Mouse (Mus musculus): ENCODE measurements around the gene Gpsm3. TPM values are rescaled to one million over a fixed set of nuclear protein-coding genes. Genes with fewer than 3 reads are reported as not detected.

Gene Gpsm3
- polyA plus RNA-seq, 1 experiment from 2014 or later = 15.3 TPM

DNA sequence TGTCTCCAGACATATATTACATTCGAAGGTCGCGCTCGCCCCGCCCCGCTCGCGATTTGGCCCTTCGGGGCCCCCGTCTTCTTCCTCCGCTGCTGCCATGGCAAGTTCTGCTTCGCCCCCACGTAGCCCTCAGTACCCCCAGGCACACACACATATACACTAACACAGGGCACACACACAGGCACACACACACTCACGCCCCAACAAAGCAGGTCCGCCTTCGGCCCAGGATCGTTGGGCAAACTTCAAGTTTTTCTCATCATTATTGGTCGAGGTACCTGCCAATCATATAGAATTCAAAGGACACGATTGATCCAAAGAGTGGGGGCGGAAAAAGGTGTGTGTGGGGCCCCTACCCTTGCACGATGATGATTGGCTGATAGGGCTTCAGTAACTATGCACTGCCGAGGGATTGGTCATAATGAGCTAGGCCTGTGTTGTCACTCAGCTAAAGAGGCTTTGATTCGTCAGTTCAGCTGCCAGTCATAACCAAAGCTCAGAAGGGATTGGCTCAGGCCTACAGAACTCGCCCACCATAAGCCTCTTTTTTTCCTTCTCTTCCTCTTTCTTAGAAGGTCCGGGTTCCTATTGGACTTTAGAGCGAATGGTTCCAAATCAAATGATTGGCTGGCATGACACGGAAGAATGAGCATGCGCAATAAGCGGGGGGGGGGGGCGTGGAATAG lies 13.9 kb downstream of the Gpsm3 start, which contains the start of gene Rnf5:
Rnf5 (minus strand) TSS at position 316 of the 686 bp plus-strand sequence.
- H3K4me3 ChIP-seq (ENCODE audit: low read depth, low read length) = peak within 1 kb of the TSS; percentile 77
- H3K27ac ChIP-seq (ENCODE audit: low read length) = peak within 1 kb of the TSS; percentile 88
- H3K36me3 ChIP-seq (ENCODE audit: control insufficient read depth, insufficient read depth) = peaks cover 8% of the 10 kb centered on the region
- peak; percentile 89 for ATAC-seq (ENCODE audit: low read depth)
- H3K9me3 ChIP-seq (replicated peaks; ENCODE audit: control insufficient read depth, low read length) = no peaks in the 10 kb centered on the region
- peaks cover 46% of the 10 kb centered on the region for H3K4me1 ChIP-seq (ENCODE audit: control insufficient read depth, low read depth, low read length)
- WGBS (ENCODE audit: insufficient replicate concordance) = under 1% methylated on average over 30 of the region's 30 CpGs
- H3K27me3 ChIP-seq (ENCODE audit: control insufficient read depth, insufficient read depth, low read depth, low read length) = no peaks in the 10 kb centered on the region
- peak within 1 kb of the TSS; percentile 82 for H3K9ac ChIP-seq (ENCODE audit: low read depth, low read length)
- peak within 1 kb of the TSS; percentile 89 for H3K4me2 ChIP-seq (ENCODE audit: low read depth, low read length)

DNA sequence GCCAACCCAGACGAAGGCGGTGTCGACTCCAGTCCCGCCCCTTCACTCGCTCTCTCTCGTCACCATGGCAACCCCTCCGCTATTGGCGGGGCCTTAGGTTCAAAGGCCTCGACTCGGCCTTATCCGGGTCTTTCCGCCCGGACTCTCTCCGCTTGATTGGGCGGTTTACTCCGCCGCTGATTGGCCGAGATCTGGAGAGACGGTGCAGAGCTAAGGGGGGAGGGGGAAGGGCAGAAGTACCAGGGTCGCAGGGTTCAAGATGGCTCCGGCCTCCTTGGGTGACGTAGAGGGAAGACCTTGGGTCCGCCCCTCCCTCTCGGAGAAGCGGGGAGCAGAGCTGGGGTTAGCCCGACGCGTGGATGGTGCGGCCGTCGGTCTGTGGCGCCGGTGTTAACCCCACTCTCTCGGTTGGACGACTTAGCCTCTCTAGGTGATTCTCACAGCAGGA lies 14.5 kb downstream of the Gpsm3 start, which contains the start of gene Agpat1:
Agpat1 (plus strand) TSS at position 202 of the 448 bp plus-strand sequence.
- H3K4me3 ChIP-seq (ENCODE audit: low read depth, low read length) = peak within 1 kb of the TSS; percentile 77
- H3K4me1 ChIP-seq (ENCODE audit: control insufficient read depth, low read depth, low read length) = peaks cover 52% of the 10 kb centered on the region
- 0% methylated on average over 35 of the region's 35 CpGs for WGBS (ENCODE audit: insufficient replicate concordance)
- ATAC-seq (ENCODE audit: low read depth) = peak; percentile 79
- H3K9ac ChIP-seq (ENCODE audit: low read depth, low read length) = peak within 1 kb of the TSS; percentile 82
- H3K36me3 ChIP-seq (ENCODE audit: control insufficient read depth, insufficient read depth) = peaks cover 8% of the 10 kb centered on the region
- no peaks in the 10 kb centered on the region for H3K9me3 ChIP-seq (replicated peaks; ENCODE audit: control insufficient read depth, low read length)
- peak within 1 kb of the TSS; percentile 89 for H3K4me2 ChIP-seq (ENCODE audit: low read depth, low read length)
- H3K27ac ChIP-seq (ENCODE audit: low read length) = peak within 1 kb of the TSS; percentile 88
- H3K27me3 ChIP-seq (ENCODE audit: control insufficient read depth, insufficient read depth, low read depth, low read length) = no peaks in the 10 kb centered on the region

- H3K9ac ChIP-seq (ENCODE audit: low read depth, low read length) = peak overlapping the region; percentile 77
- no peaks in the 10 kb centered on the region for H3K9me3 ChIP-seq (replicated peaks; ENCODE audit: control insufficient read depth, low read length)
- H3K4me1 ChIP-seq (ENCODE audit: control insufficient read depth, low read depth, low read length) = peaks cover 49% of the 10 kb centered on the region
- peaks cover 8% of the 10 kb centered on the region for H3K36me3 ChIP-seq (ENCODE audit: control insufficient read depth, insufficient read depth)
- no peaks in the 10 kb centered on the region for H3K27me3 ChIP-seq (ENCODE audit: control insufficient read depth, insufficient read depth, low read depth, low read length)
- H3K4me3 ChIP-seq (ENCODE audit: low read depth, low read length) = peak overlapping the region; percentile 70
- no peak for ATAC-seq (ENCODE audit: low read depth)
- H3K4me2 ChIP-seq (ENCODE audit: low read depth, low read length) = peak overlapping the region; percentile 89
- 15% methylated on average over 24 of the region's 24 CpGs for WGBS (ENCODE audit: insufficient replicate concordance)
- peak overlapping the region; percentile 88 for H3K27ac ChIP-seq (ENCODE audit: low read length)
Measured at GRCm38 (mm10) chr17:34604511-34605237, 15.1 kb downstream of the Gpsm3 start.

DNA sequence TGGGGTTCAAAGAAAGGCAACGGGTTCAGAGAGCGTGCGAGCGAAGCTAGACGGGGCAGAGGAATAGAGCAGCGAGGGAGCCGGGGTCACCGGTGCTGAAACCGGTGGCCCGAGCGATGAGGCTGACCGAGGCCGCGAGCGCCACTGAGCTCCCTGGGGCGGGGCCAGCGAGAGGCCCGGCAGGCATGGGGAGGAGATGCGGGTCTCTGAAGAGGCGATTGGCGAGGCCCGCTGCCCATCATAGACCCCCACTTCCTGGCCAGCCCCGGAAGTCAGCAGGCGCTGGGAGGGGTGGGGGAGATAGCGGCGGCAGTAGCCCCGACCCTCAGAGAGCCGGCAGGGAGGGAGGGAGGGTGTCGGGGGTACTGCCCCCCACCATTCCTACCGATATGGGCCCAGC lies 16.0 kb downstream of the Gpsm3 start:
- Histone ChIP-seq H3K27me3 (ENCODE audit: control insufficient read depth, insufficient read depth, low read depth, low read length) (no peaks in the 10 kb centered on the region), H3K9me3 (replicated peaks; ENCODE audit: control insufficient read depth, low read length) (no peaks in the 10 kb centered on the region), H3K27ac (ENCODE audit: low read length) (peak overlapping the region; percentile 88), H3K36me3 (ENCODE audit: control insufficient read depth, insufficient read depth) (peaks cover 4% of the 10 kb centered on the region), H3K9ac (ENCODE audit: low read depth, low read length) (peak overlapping the region; percentile 77), H3K4me3 (ENCODE audit: low read depth, low read length) (peak overlapping the region; percentile 70), H3K4me2 (ENCODE audit: low read depth, low read length) (peak overlapping the region; percentile 89), H3K4me1 (ENCODE audit: control insufficient read depth, low read depth, low read length) (peaks cover 47% of the 10 kb centered on the region)
- ATAC-seq (ENCODE audit: low read depth) = peak; percentile 25
- 0% methylated on average over 23 of the region's 30 CpGs for WGBS (ENCODE audit: insufficient replicate concordance)

GRCm38 (mm10) chr17:34606186-34607039 lies 16.8 kb downstream of the Gpsm3 start:
- Histone ChIP-seq H3K4me1 (ENCODE audit: control insufficient read depth, low read depth, low read length) (peaks cover 47% of the 10 kb centered on the region), H3K9me3 (replicated peaks; ENCODE audit: control insufficient read depth, low read length) (no peaks in the 10 kb centered on the region)

GRCm38 (mm10) chr17:34607997-34608396 lies 18.4 kb downstream of the Gpsm3 start:
- H3K27me3 ChIP-seq (ENCODE audit: control insufficient read depth, insufficient read depth, low read depth, low read length) = no peaks in the 10 kb centered on the region
- peaks cover 43% of the 10 kb centered on the region for H3K4me1 ChIP-seq (ENCODE audit: control insufficient read depth, low read depth, low read length)
- H3K4me3 ChIP-seq (ENCODE audit: low read depth, low read length) = no peak overlapping the region
- no peak overlapping the region for H3K4me2 ChIP-seq (ENCODE audit: low read depth, low read length)
- no peak overlapping the region for H3K9ac ChIP-seq (ENCODE audit: low read depth, low read length)
- H3K27ac ChIP-seq (ENCODE audit: low read length) = no peak overlapping the region
- H3K36me3 ChIP-seq (ENCODE audit: control insufficient read depth, insufficient read depth) = peaks cover 13% of the 10 kb centered on the region
- no peak for ATAC-seq (ENCODE audit: low read depth)
- WGBS (ENCODE audit: insufficient replicate concordance) = 73% methylated on average over 7 of the region's 7 CpGs
- H3K9me3 ChIP-seq (replicated peaks; ENCODE audit: control insufficient read depth, low read length) = no peaks in the 10 kb centered on the region

More at GRCm38 (mm10) chr17:34606186-34607039, 16.8 kb downstream of the Gpsm3 start:
- no peaks in the 10 kb centered on the region for H3K27me3 ChIP-seq (ENCODE audit: control insufficient read depth, insufficient read depth, low read depth, low read length)
- peak overlapping the region; percentile 89 for H3K4me2 ChIP-seq (ENCODE audit: low read depth, low read length)
- 10% methylated on average over 31 of the region's 32 CpGs for WGBS (ENCODE audit: insufficient replicate concordance)
- H3K4me3 ChIP-seq (ENCODE audit: low read depth, low read length) = peak overlapping the region; percentile 70
- H3K36me3 ChIP-seq (ENCODE audit: control insufficient read depth, insufficient read depth) = peaks cover 3% of the 10 kb centered on the region; the same call in 1 of the 2 replicates
- H3K27ac ChIP-seq (ENCODE audit: low read length) = peak overlapping the region; percentile 88
- H3K9ac ChIP-seq (ENCODE audit: low read depth, low read length) = peak overlapping the region; percentile 77
- no peak for ATAC-seq (ENCODE audit: low read depth)

GRCm38 (mm10) chr17:34611050-34611449 lies 21.4 kb downstream of the Gpsm3 start:
- 81% methylated on average over 8 of the region's 8 CpGs for WGBS (ENCODE audit: insufficient replicate concordance)
- no peak overlapping the region for H3K4me3 ChIP-seq (ENCODE audit: low read depth, low read length)
- peaks cover 37% of the 10 kb centered on the region for H3K4me1 ChIP-seq (ENCODE audit: control insufficient read depth, low read depth, low read length)
- peaks cover 13% of the 10 kb centered on the region for H3K36me3 ChIP-seq (ENCODE audit: control insufficient read depth, insufficient read depth)
- H3K27me3 ChIP-seq (ENCODE audit: control insufficient read depth, insufficient read depth, low read depth, low read length) = no peaks in the 10 kb centered on the region
- H3K27ac ChIP-seq (ENCODE audit: low read length) = no peak overlapping the region
- H3K9me3 ChIP-seq (replicated peaks; ENCODE audit: control insufficient read depth, low read length) = no peaks in the 10 kb centered on the region
- no peak overlapping the region for H3K9ac ChIP-seq (ENCODE audit: low read depth, low read length)
- no peak overlapping the region for H3K4me2 ChIP-seq (ENCODE audit: low read depth, low read length)
- no peak for ATAC-seq (ENCODE audit: low read depth)

DNA sequence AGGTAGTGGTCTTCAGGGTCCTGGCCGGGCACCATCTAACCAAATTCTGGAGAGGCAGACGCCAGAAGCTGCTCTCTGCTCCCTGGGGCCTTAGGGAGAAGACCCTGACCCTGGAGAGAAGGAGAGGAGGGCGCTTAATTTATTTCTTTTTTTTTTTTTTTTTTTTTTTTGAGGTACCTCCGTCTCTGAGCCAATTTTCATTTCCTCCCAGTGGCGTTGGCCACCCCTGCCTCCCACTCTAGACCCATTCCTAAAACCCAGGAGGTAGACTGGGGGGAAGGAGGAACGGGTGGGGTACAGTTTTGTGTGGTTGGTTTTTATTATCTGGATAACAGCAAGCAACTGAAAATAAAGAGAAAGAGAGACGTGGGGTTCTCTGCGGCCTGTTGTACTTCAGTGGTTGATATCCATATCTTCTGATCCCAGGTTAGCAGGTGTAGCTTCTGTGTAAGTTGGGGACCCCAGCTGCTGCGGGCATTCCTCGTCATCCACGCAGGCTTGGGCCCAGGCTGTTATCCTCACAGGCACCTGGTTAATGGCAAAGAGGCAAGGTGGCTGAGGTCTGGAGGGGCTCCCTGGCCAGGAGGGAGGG lies 23.5 kb downstream of the Gpsm3 start:
- H3K4me3 ChIP-seq (ENCODE audit: low read depth, low read length) = no peak overlapping the region
- no peak overlapping the region for H3K4me2 ChIP-seq (ENCODE audit: low read depth, low read length)
- H3K27me3 ChIP-seq (ENCODE audit: control insufficient read depth, insufficient read depth, low read depth, low read length) = no peaks in the 10 kb centered on the region
- no peak overlapping the region for H3K9ac ChIP-seq (ENCODE audit: low read depth, low read length)
- peak; percentile 65 for ATAC-seq (ENCODE audit: low read depth)
- H3K9me3 ChIP-seq (replicated peaks; ENCODE audit: control insufficient read depth, low read length) = no peaks in the 10 kb centered on the region
- 36% methylated on average over 11 of the region's 11 CpGs for WGBS (ENCODE audit: insufficient replicate concordance)
- peaks cover 15% of the 10 kb centered on the region for H3K36me3 ChIP-seq (ENCODE audit: control insufficient read depth, insufficient read depth)
- H3K27ac ChIP-seq (ENCODE audit: low read length) = peak overlapping the region; percentile 29
- peaks cover 21% of the 10 kb centered on the region for H3K4me1 ChIP-seq (ENCODE audit: control insufficient read depth, low read depth, low read length)
